Mouse (Mus musculus) kidney, embryonic 15.5 days (tissue): ENCODE measurements at regions not wholly inside any gene's neighbourhood (a gene's known extent, or its start where the extent isn't known, plus 50 kb on each side); places are given as distances from the start of the nearest gene placed in this dataset.

Experiments used
- ATAC-seq: fragments of 200-750 bp; cut with Nextera tagmentation; replicated peaks from 2 replicates; pipeline ENCODE4 v1.8.0; 2017; ENCODE audit warnings: moderate TSS enrichment; ENCODE audit not compliant: low FRiP score
- H3K27ac ChIP-seq: fragments of 300-500 bp; sonication (generic); 2 replicates; pipeline ENCODE4 v1.5.1; 2015; ENCODE audit warnings: mild to moderate bottlenecking, inconsistent platforms
- H3K27me3 ChIP-seq: fragments of 300-500 bp; sonication (generic); 2 replicates; pipeline ENCODE4 v1.6.1; 2015; ENCODE audit warnings: inconsistent platforms
- H3K36me3 ChIP-seq: fragments of 300-500 bp; sonication (generic); 2 replicates; pipeline ENCODE4 v1.6.1; 2015; ENCODE audit warnings: inconsistent platforms
- H3K4me1 ChIP-seq: fragments of 300-500 bp; sonication (generic); 2 replicates; pipeline ENCODE4 v1.6.1; 2015; ENCODE audit warnings: inconsistent platforms
- H3K4me2 ChIP-seq: fragments of 300-500 bp; sonication (generic); 2 replicates; pipeline ENCODE4 v1.6.1; 2015; ENCODE audit warnings: moderate library complexity, mild to moderate bottlenecking, inconsistent platforms
- H3K4me3 ChIP-seq: fragments of 300-500 bp; sonication (generic); replicated peaks from 2 replicates; pipeline ENCODE4 v1.5.1; 2015; ENCODE audit warnings: mild to moderate bottlenecking, inconsistent platforms
- H3K9ac ChIP-seq: fragments of 300-500 bp; sonication (generic); 2 replicates; pipeline ENCODE4 v1.6.1; 2015; ENCODE audit warnings: mild to moderate bottlenecking, inconsistent platforms
- H3K9me3 ChIP-seq: fragments of 300-500 bp; sonication (generic); replicated peaks from 2 replicates; pipeline ENCODE4 v1.6.1; 2016; ENCODE audit warnings: inconsistent platforms
- WGBS: fragments of 180-500 bp; shearing (Covaris S2); methylation state at CpG from one replicate; pipeline ENCODE4 v1.1.7; 2015; ENCODE audit warnings: mixed read lengths; 5-methylcytosine and 5-hydroxymethylcytosine counted together

DNA sequence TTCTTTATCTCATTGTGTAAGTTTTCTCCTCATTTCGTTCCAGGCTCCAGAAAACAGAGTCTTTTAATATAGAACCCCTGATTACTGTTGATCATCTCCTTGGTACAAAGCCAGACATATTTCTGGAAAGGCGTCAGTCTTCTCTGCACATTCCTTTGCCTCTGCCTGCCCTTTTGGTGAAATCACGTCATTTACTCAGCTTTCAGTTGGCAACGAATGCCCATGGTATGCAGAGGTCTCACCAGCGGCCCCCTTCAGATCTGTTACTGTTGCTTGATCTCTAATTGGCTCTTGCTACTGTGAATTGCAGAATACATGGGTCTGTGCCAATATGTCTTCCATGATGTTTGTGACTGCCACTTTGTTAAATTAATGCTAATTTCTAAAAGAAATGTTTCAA lies 412.0 kb upstream of the Pitx2 start:
- Histone ChIP-seq H3K4me2 (no peak overlapping the region), H3K4me1 (no peaks in the 10 kb centered on the region), H3K4me3 (no peak overlapping the region), H3K9me3 (no peaks in the 10 kb centered on the region), H3K36me3 (no peaks in the 10 kb centered on the region), H3K9ac (no peak overlapping the region), H3K27me3 (no peaks in the 10 kb centered on the region), H3K27ac (no peak overlapping the region)
- WGBS = 74% methylated on average over 5 of the region's 5 CpGs
- no peak for ATAC-seq

GRCm38 (mm10) chr3:128795931-128796330 lies 403.7 kb upstream of the Pitx2 start:
- no peaks in the 10 kb centered on the region for H3K9me3 ChIP-seq
- H3K27me3 ChIP-seq = no peaks in the 10 kb centered on the region
- no peak overlapping the region for H3K9ac ChIP-seq
- no peak overlapping the region for H3K27ac ChIP-seq
- no peak overlapping the region for H3K4me2 ChIP-seq
- H3K4me3 ChIP-seq = no peak overlapping the region
- no peaks in the 10 kb centered on the region for H3K36me3 ChIP-seq
- no peak for ATAC-seq
- WGBS = 90% methylated on average over 2 of the region's 2 CpGs
- H3K4me1 ChIP-seq = no peaks in the 10 kb centered on the region

DNA sequence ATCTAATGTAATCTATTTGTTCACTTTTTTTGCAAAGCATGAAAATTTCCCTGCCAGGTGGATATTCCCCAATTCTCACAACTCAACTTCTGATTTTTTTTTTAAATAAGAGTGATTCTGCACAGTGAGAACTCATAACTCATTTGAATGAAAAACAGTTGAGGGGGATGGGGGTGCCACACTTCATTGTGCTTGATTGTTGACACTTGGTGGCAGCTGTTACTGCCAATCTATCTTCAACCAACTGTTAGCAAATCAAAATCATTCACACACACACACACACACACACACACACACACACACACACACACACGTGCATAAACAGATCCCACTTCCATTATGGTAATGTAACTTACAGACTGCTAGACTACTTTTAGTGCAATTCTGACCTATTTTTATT lies 401.8 kb upstream of the Pitx2 start:
- WGBS = 73% methylated on average over 1 of the region's 1 CpGs
- no peaks in the 10 kb centered on the region for H3K27me3 ChIP-seq
- ATAC-seq = no peak
- no peaks in the 10 kb centered on the region for H3K9me3 ChIP-seq
- H3K4me3 ChIP-seq = no peak overlapping the region
- H3K4me2 ChIP-seq = no peak overlapping the region
- H3K36me3 ChIP-seq = no peaks in the 10 kb centered on the region
- no peaks in the 10 kb centered on the region for H3K4me1 ChIP-seq
- no peak overlapping the region for H3K27ac ChIP-seq
- no peak overlapping the region for H3K9ac ChIP-seq

- no peak overlapping the region for H3K27ac ChIP-seq
- H3K9me3 ChIP-seq = no peaks in the 10 kb centered on the region
- no peaks in the 10 kb centered on the region for H3K27me3 ChIP-seq
- no peak overlapping the region for H3K9ac ChIP-seq
- H3K4me1 ChIP-seq = no peaks in the 10 kb centered on the region
- H3K4me2 ChIP-seq = no peak overlapping the region
- ATAC-seq = 0 out of 2 replicates have a peak, but pooled peaks have one; percentile 64
- H3K36me3 ChIP-seq = no peaks in the 10 kb centered on the region
- no peak overlapping the region for H3K4me3 ChIP-seq
- WGBS = 38% methylated on average over 12 of the region's 12 CpGs
These were observed 370.1 kb upstream of the Pitx2 start for GRCm38 (mm10) chr3:128829371-128830160.

- Histone ChIP-seq H3K27me3 (no peaks in the 10 kb centered on the region), H3K4me2 (no peak overlapping the region), H3K27ac (no peak overlapping the region), H3K9ac (no peak overlapping the region), H3K4me1 (no peaks in the 10 kb centered on the region), H3K4me3 (no peak overlapping the region), H3K36me3 (no peaks in the 10 kb centered on the region), H3K9me3 (no peaks in the 10 kb centered on the region)
- WGBS = 83% methylated on average over 6 of the region's 6 CpGs
- no peak for ATAC-seq
These were observed 349.2 kb upstream of the Pitx2 start for GRCm38 (mm10) chr3:128850327-128850977.

GRCm38 (mm10) chr3:128856515-128856914 lies 343.2 kb upstream of the Pitx2 start:
- no peak for ATAC-seq

GRCm38 (mm10) chr3:128881685-128882444 lies 317.8 kb upstream of the Pitx2 start:
- H3K4me2 ChIP-seq = peak overlapping the region; percentile 19; the same call in 1 of the 2 replicates
- H3K36me3 ChIP-seq = no peaks in the 10 kb centered on the region
- H3K27me3 ChIP-seq = peaks cover 31% of the 10 kb centered on the region
- H3K9ac ChIP-seq = no peak overlapping the region
- peaks cover 3% of the 10 kb centered on the region; the same call in 1 of the 2 replicates for H3K4me1 ChIP-seq
- peak; percentile 96 for ATAC-seq
- 19% methylated on average over 10 of the region's 10 CpGs for WGBS
- no peaks in the 10 kb centered on the region for H3K9me3 ChIP-seq
- no peak overlapping the region for H3K4me3 ChIP-seq
- no peak overlapping the region for H3K27ac ChIP-seq

More at GRCm38 (mm10) chr3:128856515-128856914, 343.2 kb upstream of the Pitx2 start:
- Histone ChIP-seq H3K4me3 (no peak overlapping the region), H3K36me3 (no peaks in the 10 kb centered on the region), H3K9me3 (no peaks in the 10 kb centered on the region), H3K4me1 (no peaks in the 10 kb centered on the region), H3K27ac (no peak overlapping the region), H3K4me2 (no peak overlapping the region), H3K27me3 (no peaks in the 10 kb centered on the region), H3K9ac (no peak overlapping the region)
- WGBS = 50% methylated on average over 5 of the region's 5 CpGs

DNA sequence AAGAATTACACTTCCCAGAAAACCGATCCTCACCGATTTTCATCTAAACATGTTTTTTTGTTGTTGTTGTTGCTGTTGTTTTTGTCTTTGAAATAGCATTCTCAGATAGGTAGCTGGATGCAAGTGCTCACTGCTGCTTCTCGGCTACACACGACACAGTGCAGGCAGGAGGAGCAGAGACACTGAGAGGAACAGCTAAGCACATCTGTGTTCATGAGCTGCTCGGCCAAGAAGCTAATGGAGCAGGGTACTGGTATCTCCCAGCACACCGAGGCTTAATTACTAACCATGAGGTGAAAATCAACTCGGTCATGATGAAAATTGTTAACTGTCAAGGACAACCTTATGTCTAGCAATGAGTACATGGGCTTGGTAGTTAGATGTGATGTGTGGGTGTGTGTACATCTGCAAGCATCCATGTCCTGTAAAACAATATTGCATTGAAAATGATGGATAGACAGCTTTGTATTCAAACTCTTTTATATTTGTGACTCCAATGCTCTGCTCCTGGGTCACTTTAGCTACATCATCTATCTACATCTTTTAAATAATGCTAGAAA lies 316.0 kb upstream of the Pitx2 start:
- Histone ChIP-seq H3K4me2 (no peak overlapping the region), H3K9me3 (no peaks in the 10 kb centered on the region), H3K4me1 (peaks cover 3% of the 10 kb centered on the region; the same call in 1 of the 2 replicates), H3K27me3 (peaks cover 42% of the 10 kb centered on the region), H3K9ac (no peak overlapping the region), H3K36me3 (no peaks in the 10 kb centered on the region), H3K27ac (no peak overlapping the region), H3K4me3 (no peak overlapping the region)
- 58% methylated on average over 7 of the region's 7 CpGs for WGBS
- ATAC-seq = no peak

DNA sequence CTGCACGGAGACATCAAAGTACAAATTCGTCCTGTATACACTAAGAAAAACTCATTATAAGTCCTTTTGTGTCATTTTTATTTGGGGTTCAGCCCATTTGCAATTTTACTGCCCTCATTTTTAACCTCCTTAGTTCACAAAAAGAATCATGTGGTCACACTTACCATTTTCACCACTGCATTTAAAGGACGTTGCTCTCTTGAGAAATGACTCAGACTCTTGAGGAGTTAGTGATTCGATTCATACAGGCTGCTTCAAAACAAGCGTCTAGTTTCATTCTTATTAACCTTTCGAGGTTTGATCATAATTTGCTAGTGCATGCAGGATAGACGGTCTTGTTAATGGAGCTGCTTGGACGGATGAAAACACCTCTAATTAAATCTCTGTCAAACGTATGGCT lies 313.0 kb upstream of the Pitx2 start:
- H3K4me2 ChIP-seq = no peak overlapping the region
- WGBS = 63% methylated on average over 9 of the region's 9 CpGs
- no peak for ATAC-seq

DNA sequence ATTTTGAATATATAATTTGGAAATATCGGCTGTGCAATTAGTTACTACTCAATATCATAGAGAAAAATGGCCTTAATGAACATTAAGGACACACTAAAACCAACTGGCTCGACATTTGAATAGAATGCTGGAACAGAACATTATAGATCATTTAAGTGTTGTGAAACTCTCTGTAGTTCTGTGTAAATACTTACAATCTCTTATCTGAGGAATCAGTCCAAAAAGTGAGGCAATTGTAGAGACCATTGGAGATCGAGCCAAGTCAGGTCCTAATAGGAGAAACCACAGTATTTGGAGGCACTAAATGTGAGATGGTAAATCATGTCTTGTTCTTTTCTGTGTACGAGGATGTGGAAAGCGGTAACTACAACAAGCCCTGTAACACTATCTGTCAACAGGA lies 308.6 kb upstream of the Pitx2 start:
- Histone ChIP-seq H3K4me1 (no peaks in the 10 kb centered on the region), H3K27me3 (peaks cover 22% of the 10 kb centered on the region), H3K4me3 (no peak overlapping the region), H3K9me3 (no peaks in the 10 kb centered on the region), H3K27ac (no peak overlapping the region), H3K9ac (no peak overlapping the region), H3K4me2 (no peak overlapping the region), H3K36me3 (no peaks in the 10 kb centered on the region)
- WGBS = 65% methylated on average over 5 of the region's 5 CpGs
- ATAC-seq = no peak

More for the DNA sequence above, 313.0 kb upstream of the Pitx2 start:
- Histone ChIP-seq H3K36me3 (no peaks in the 10 kb centered on the region), H3K27me3 (peaks cover 43% of the 10 kb centered on the region), H3K4me3 (no peak overlapping the region), H3K27ac (no peak overlapping the region), H3K9ac (no peak overlapping the region), H3K4me1 (peaks cover 2% of the 10 kb centered on the region; the same call in 1 of the 2 replicates), H3K9me3 (no peaks in the 10 kb centered on the region)

DNA sequence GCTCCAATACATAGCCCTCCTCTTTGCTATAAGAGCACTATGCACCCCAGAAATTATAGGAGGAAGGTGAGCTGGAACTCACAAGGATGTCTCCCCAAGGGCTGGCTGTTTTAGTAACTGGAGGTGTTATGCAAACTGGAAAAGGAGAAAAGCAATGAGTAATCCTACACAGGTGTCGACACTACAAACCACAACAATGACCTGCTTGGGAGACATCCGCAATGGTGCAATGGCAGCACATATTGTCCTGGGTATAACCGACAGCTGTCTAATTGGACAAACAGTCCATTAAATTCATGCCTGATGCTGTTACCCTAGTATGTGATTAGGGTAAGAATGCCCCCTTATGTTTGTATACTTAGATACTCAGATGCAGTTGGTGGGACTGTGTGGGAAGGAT lies 303.1 kb upstream of the Pitx2 start:
- Histone ChIP-seq H3K9me3 (no peaks in the 10 kb centered on the region), H3K4me3 (no peak overlapping the region), H3K27ac (no peak overlapping the region), H3K9ac (no peak overlapping the region), H3K4me1 (no peaks in the 10 kb centered on the region), H3K36me3 (no peaks in the 10 kb centered on the region), H3K27me3 (no peaks in the 10 kb centered on the region), H3K4me2 (no peak overlapping the region)
- WGBS = 94% methylated on average over 3 of the region's 3 CpGs
- ATAC-seq = no peak

DNA sequence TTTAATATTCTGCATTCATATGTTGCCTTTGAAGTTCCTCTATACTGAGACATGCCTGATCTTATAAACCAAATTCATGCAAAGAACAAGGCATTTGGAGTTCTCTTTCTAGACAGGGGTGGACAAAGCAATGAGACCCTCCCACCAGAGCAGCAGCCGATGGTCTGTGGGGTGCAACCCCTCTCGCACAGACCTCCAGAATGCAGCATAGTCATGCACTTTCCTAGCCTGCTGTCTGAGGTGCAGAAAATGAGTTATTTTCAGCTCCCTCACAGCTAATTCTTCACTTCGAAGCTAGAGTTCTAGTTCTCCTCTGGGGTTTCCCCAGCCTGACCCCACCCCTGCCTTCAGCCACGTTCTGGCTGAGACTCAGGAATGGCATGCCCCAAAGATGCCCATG lies 288.6 kb upstream of the Pitx2 start:
- H3K27ac ChIP-seq = no peak overlapping the region
- ATAC-seq = no peak
- no peaks in the 10 kb centered on the region for H3K27me3 ChIP-seq
- no peaks in the 10 kb centered on the region for H3K36me3 ChIP-seq
- H3K9ac ChIP-seq = no peak overlapping the region
- H3K4me3 ChIP-seq = no peak overlapping the region
- 20% methylated on average over 4 of the region's 4 CpGs for WGBS
- no peaks in the 10 kb centered on the region for H3K4me1 ChIP-seq
- H3K9me3 ChIP-seq = no peaks in the 10 kb centered on the region
- peak overlapping the region; percentile 16; the same call in 1 of the 2 replicates for H3K4me2 ChIP-seq
